Mouse (Mus musculus): ENCODE measurements around the gene Crybb2. TPM values are rescaled to one million over a fixed set of nuclear protein-coding genes. Genes with fewer than 3 reads are reported as not detected.

Crybb2 gene
- polyA plus RNA-seq, 1 experiment from 2014 or later, result not detected

DNA sequence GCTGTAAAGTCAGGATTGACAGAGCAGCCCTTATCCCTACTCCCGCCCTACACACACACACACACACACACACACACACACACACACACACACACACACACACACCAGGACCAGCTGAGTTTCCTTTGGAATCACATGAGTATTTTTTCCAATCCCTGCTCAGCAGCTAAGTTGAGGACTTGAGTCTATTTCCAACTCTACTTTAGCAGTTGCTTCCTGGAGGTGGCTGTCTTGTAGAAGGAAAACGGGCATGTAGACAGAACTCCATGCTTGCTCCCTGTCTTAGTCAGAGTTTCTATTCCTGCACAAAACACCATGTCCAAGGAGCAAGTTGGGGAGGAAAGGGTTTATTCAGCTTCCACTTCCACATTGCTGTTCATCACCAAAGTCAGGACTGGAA, 17.5 kb upstream of the Crybb2 start:
- no peak overlapping the region for H3K4me2 ChIP-seq (ENCODE audit: low read length)
- 82% methylated on average over 2 of the region's 2 CpGs for WGBS
- no peak overlapping the region for H3K27ac ChIP-seq
- H3K9me3 ChIP-seq (replicated peaks; ENCODE audit: low read length), result 0 out of 2 replicates have a peak, but pooled peaks cover 3% of the 10 kb centered on the region
- no peak for DNase-seq (ENCODE audit: low spot score)
- H3K4me1 ChIP-seq (replicated peaks; ENCODE audit: insufficient read depth, low read length), result 0 out of 2 replicates have a peak, but pooled peaks cover 5% of the 10 kb centered on the region
- H3K4me3 ChIP-seq (replicated peaks; ENCODE audit: low read depth, low read length), result no peak overlapping the region
- ATAC-seq (replicated peaks; ENCODE audit: low FRiP score, low read depth), result no peak
- TF ChIP-seq CTCF (IDR thresholded peaks at IDR 0.05; ENCODE audit: low read depth), result no peak
- H3K9ac ChIP-seq (ENCODE audit: low read depth, low read length), result no peak overlapping the region
- no peaks in the 10 kb centered on the region for H3K27me3 ChIP-seq (ENCODE audit: insufficient read depth, low read length)
- 0 out of 2 replicates have a peak, but pooled peaks cover 3% of the 10 kb centered on the region for H3K36me3 ChIP-seq (ENCODE audit: insufficient read depth, low read length)

DNA sequence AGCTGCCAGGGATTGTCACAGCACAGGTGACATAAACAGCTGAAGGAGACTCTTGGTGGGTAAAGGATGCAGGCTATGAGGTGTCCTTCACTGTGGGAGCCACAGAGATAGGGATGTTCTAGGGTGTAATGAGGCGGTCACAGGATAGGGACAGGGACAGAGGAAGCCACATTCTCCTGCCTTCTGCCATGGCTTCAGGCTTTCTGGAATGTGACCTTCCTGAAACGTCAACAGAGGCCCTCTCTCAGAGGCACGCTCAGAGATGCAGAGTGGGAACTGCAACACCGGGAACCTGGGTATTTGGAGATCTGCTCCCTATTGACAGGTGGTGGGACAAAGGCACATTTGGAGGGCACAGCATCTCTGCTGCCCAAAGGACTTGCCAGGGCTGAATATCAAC, 17.1 kb upstream of the Crybb2 start:
- no peak for ATAC-seq (replicated peaks; ENCODE audit: low FRiP score, low read depth)

DNA sequence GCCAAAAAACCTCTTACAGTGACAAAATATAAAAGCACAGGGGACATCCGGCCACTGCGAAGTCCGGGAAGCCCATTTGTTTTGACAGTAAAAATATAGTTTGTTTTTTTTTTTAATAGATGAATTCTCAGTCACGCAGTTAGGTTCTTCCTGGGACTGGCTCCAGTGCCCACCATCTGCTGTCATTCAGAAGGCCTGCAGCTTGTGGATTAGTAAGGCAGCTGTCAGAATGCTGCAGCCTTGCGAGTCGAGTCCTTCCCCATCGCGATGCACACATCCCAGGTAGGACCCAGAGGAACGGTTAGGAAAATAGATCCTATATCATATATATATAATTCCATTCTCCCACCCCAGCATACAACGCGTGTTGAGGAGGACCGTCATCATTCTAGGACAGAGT, 16.5 kb upstream of the Crybb2 start:
- no peak for ATAC-seq (replicated peaks; ENCODE audit: low FRiP score, low read depth)
- H3K9me3 ChIP-seq (replicated peaks; ENCODE audit: low read length), result 0 out of 2 replicates have a peak, but pooled peaks cover 3% of the 10 kb centered on the region
- no peak for DNase-seq (ENCODE audit: low spot score)
- no peaks in the 10 kb centered on the region for H3K27me3 ChIP-seq (ENCODE audit: insufficient read depth, low read length)
- no peak overlapping the region for H3K27ac ChIP-seq
- 0 out of 2 replicates have a peak, but pooled peaks cover 3% of the 10 kb centered on the region for H3K36me3 ChIP-seq (ENCODE audit: insufficient read depth, low read length)
- no peak overlapping the region for H3K4me2 ChIP-seq (ENCODE audit: low read length)
- H3K4me3 ChIP-seq (replicated peaks; ENCODE audit: low read depth, low read length), result no peak overlapping the region
- 68% methylated on average over 12 of the region's 12 CpGs for WGBS
- 0 out of 2 replicates have a peak, but pooled peaks cover 5% of the 10 kb centered on the region for H3K4me1 ChIP-seq (replicated peaks; ENCODE audit: insufficient read depth, low read length)
- TF ChIP-seq CTCF (IDR thresholded peaks at IDR 0.05; ENCODE audit: low read depth), result no peak
- no peak overlapping the region for H3K9ac ChIP-seq (ENCODE audit: low read depth, low read length)

More for the DNA sequence above, 17.1 kb upstream of the Crybb2 start:
- Histone ChIP-seq H3K4me1 (replicated peaks; ENCODE audit: insufficient read depth, low read length) (0 out of 2 replicates have a peak, but pooled peaks cover 5% of the 10 kb centered on the region), H3K4me3 (replicated peaks; ENCODE audit: low read depth, low read length) (no peak overlapping the region), H3K36me3 (ENCODE audit: insufficient read depth, low read length) (0 out of 2 replicates have a peak, but pooled peaks cover 3% of the 10 kb centered on the region), H3K27me3 (ENCODE audit: insufficient read depth, low read length) (no peaks in the 10 kb centered on the region), H3K27ac (no peak overlapping the region), H3K4me2 (ENCODE audit: low read length) (no peak overlapping the region), H3K9me3 (replicated peaks; ENCODE audit: low read length) (0 out of 2 replicates have a peak, but pooled peaks cover 3% of the 10 kb centered on the region), H3K9ac (ENCODE audit: low read depth, low read length) (no peak overlapping the region)
- TF ChIP-seq CTCF (IDR thresholded peaks at IDR 0.05; ENCODE audit: low read depth), result no peak
- WGBS, result 42% methylated on average over 4 of the region's 4 CpGs
- DNase-seq (ENCODE audit: low spot score), result no peak

DNA sequence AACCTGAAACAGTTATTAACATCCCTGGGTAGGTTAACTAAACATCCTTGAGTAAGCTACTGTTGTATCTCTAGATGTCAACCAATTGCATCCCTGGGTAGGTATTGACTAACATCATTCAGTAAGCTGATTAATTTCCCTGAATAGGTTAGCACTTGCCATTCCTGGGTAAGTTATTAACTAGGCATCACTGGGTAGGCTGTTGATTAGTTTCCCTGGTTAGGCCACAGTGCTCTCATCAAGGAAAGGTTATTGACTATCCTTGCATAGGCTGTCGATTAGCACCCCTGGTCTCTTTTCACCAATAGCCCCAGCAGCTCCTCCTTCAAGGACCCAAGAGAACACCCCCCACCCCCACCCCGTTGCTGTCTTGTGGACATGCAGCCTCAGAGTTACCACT, 16.0 kb upstream of the Crybb2 start:
- 0 out of 2 replicates have a peak, but pooled peaks cover 5% of the 10 kb centered on the region for H3K4me1 ChIP-seq (replicated peaks; ENCODE audit: insufficient read depth, low read length)
- ATAC-seq (replicated peaks; ENCODE audit: low FRiP score, low read depth) (no peak), DNase-seq (ENCODE audit: low spot score) (no peak)
- H3K4me2 ChIP-seq (ENCODE audit: low read length), result no peak overlapping the region
- WGBS, result 59% methylated on average over 2 of the region's 2 CpGs
- H3K27me3 ChIP-seq (ENCODE audit: insufficient read depth, low read length), result no peaks in the 10 kb centered on the region
- H3K9me3 ChIP-seq (replicated peaks; ENCODE audit: low read length), result 0 out of 2 replicates have a peak, but pooled peaks cover 3% of the 10 kb centered on the region
- no peak overlapping the region for H3K27ac ChIP-seq
- H3K4me3 ChIP-seq (replicated peaks; ENCODE audit: low read depth, low read length), result no peak overlapping the region
- 0 out of 2 replicates have a peak, but pooled peaks cover 3% of the 10 kb centered on the region for H3K36me3 ChIP-seq (ENCODE audit: insufficient read depth, low read length)
- no peak for TF ChIP-seq CTCF (IDR thresholded peaks at IDR 0.05; ENCODE audit: low read depth)
- no peak overlapping the region for H3K9ac ChIP-seq (ENCODE audit: low read depth, low read length)

DNA sequence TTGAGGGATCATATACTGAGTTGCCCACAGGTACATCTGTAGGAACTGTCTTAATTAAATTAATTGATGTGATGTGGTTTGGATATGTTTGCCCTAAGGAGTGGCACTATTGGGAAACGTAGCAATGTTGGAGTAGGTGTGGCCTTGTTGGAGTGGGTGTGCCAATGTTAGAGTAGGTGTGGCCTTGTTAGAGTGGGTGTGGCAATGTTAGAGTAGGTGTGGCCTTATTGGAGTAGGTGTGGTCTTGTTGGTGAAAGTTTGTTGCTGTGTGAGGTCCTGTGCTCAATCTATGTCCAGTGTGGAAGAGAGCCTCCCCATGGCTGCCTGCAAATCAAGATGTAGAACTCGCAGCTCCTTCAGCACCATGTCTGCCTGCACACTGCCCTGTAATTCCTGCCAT, 14.4 kb upstream of the Crybb2 start:
- H3K36me3 ChIP-seq (ENCODE audit: insufficient read depth, low read length), result no peaks in the 10 kb centered on the region
- no peak overlapping the region for H3K4me3 ChIP-seq (replicated peaks; ENCODE audit: low read depth, low read length)
- ATAC-seq (replicated peaks; ENCODE audit: low FRiP score, low read depth), result no peak
- DNase-seq (ENCODE audit: low spot score), result no peak
- H3K4me1 ChIP-seq (replicated peaks; ENCODE audit: insufficient read depth, low read length), result no peaks in the 10 kb centered on the region
- no peak overlapping the region for H3K9ac ChIP-seq (ENCODE audit: low read depth, low read length)
- 0 out of 2 replicates have a peak, but pooled peaks cover 3% of the 10 kb centered on the region for H3K9me3 ChIP-seq (replicated peaks; ENCODE audit: low read length)
- H3K4me2 ChIP-seq (ENCODE audit: low read length), result no peak overlapping the region
- no peaks in the 10 kb centered on the region for H3K27me3 ChIP-seq (ENCODE audit: insufficient read depth, low read length)
- 82% methylated on average over 2 of the region's 2 CpGs for WGBS
- TF ChIP-seq CTCF (IDR thresholded peaks at IDR 0.05; ENCODE audit: low read depth), result no peak
- no peak overlapping the region for H3K27ac ChIP-seq

DNA sequence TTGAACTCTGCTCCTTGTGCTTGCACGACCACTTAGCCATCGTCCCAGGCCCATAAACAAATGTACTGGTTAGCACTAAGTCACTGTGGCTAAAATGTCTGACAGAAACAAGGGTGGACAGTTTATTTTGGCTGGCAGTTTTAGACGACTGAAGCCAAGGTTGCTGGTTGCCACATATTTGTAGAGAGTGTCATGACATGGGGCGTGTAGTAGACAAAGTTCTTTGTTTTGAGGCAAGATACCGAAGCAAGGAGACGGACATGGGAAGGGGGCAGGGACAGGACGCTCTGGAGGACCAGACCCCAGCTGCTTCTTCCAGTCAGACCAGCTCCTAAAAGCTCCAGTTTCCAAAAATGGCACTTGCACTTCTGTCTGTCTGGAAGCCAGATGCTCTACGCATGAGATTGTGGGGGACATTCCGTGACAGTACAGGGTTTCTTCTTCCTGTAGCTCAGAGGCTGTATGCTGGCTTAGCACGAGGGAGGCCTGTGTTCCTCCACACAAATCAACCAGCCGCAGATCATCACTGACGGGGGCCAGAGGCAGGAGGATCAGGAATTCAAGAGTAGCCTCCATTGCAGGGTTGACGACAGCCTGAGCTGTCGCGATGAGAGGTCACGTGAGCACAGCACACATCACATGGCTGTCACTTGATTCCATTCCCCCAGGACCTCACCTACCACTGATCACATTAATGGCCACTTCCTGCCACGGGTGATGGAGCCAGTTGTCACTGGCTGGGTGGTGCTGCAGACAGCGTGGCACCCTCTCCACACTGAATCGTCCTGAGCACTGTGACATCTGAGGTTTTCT, 12.6 kb upstream of the Crybb2 start:
- H3K27ac ChIP-seq, result no peak overlapping the region
- no peak overlapping the region for H3K9ac ChIP-seq (ENCODE audit: low read depth, low read length)
- WGBS, result 39% methylated on average over 19 of the region's 19 CpGs
- TF ChIP-seq CTCF (IDR thresholded peaks at IDR 0.05; ENCODE audit: low read depth), result no peak
- DNase-seq (ENCODE audit: low spot score) (peak; percentile 28), ATAC-seq (replicated peaks; ENCODE audit: low FRiP score, low read depth) (0 out of 2 replicates have a peak, but pooled peaks have one; percentile 8)
- H3K27me3 ChIP-seq (ENCODE audit: insufficient read depth, low read length), result no peaks in the 10 kb centered on the region
- no peaks in the 10 kb centered on the region for H3K36me3 ChIP-seq (ENCODE audit: insufficient read depth, low read length)
- 0 out of 2 replicates have a peak, but pooled peaks cover 3% of the 10 kb centered on the region for H3K9me3 ChIP-seq (replicated peaks; ENCODE audit: low read length)
- H3K4me2 ChIP-seq (ENCODE audit: low read length), result no peak overlapping the region
- H3K4me1 ChIP-seq (replicated peaks; ENCODE audit: insufficient read depth, low read length), result no peaks in the 10 kb centered on the region
- H3K4me3 ChIP-seq (replicated peaks; ENCODE audit: low read depth, low read length), result no peak overlapping the region
